Comparison of ENCODE assay signal across 15 mouse cellular contexts in the genomic region with DNA sequence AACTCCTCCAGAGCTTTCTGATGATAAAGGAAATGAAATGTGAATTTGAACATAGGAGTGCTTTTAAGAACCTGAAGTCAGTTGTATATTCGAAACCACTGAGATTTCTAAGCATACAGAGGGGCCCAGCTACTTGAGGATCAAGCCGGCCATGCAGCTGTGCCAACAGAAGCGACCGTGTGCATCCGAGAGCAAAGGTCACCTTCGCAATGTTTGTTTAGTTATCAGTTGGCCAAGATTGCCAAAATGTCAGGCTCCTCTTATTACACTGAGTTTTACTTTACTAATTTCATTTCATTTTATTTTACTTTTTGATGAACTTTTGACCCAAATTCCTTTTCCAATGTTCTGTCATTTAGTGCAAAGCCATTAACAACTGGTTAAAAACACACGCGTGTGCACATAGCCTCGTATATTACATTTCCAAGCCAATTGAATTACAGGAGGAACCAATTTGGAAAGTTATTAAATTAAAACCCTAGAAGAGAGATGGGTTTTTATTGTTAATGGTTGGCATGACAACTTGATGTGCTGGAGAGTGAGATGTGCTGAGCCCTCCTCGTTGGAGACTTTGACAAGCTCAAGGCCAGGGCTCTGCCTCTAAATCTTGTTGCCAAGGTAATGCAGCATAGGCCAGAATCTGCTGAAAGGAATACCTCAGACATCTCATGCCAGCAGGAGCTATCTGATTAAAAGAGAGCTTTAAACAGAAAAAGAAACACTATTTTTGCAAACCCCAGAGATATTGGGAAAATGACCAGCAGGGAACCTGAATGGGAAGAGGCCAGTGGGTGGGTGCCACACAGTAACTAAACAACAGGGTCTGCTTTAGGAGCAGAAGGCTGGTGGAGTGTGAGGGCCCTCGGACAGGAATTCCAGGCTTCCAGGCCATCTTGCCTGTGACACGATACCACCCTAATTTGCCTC. TPM values are rescaled to one million over a fixed set of nuclear protein-coding genes. Genes with fewer than 3 reads are reported as not detected.
DNase-seq lines count a peak whose midpoint lies in the region; ATAC-seq lines count a peak whose summit lies in the region.
"Had no signal": no experiment of that assay in that cellular context is flagged by ENCODE, and none has a peak within 500 bp of the region (broad histone marks: within the 10 kb centered on the region; RNA-seq: fewer than 3 reads in every experiment).

No protein-coding gene starts in this region.

- H3K27ac ChIP-seq in kidney, embryonic 15.5 days: peak overlapping the region; percentile 27; the same call in 1 of the 2 replicates
- no peak overlapping the region for H3K27ac ChIP-seq in kidney, embryonic 16.5 days (ENCODE audit: low read length)
- H3K27ac ChIP-seq in intestine, embryonic 16.5 days (ENCODE audit: low read length): peak overlapping the region; percentile 51
- H3K27ac ChIP-seq: limb, embryonic 13.5 days had no signal

- no peaks in the 10 kb centered on the region for H3K9me3 ChIP-seq in kidney, embryonic 15.5 days (replicated peaks)
- H3K9me3 ChIP-seq in kidney, embryonic 16.5 days (ENCODE audit: low read length): no peaks in the 10 kb centered on the region
- H3K9me3 ChIP-seq in intestine, embryonic 16.5 days (ENCODE audit: control insufficient read depth, low read length): no peaks in the 10 kb centered on the region
- H3K9me3 ChIP-seq: limb, embryonic 13.5 days had no signal

- no peaks in the 10 kb centered on the region for H3K36me3 ChIP-seq in kidney, embryonic 15.5 days
- H3K36me3 ChIP-seq in kidney, embryonic 16.5 days (ENCODE audit: insufficient read depth, low read length): no peaks in the 10 kb centered on the region
- H3K36me3 ChIP-seq in intestine, embryonic 16.5 days (ENCODE audit: control insufficient read depth, insufficient read depth, low read length): no peaks in the 10 kb centered on the region
- H3K36me3 ChIP-seq: limb, embryonic 13.5 days had no signal

- no peak overlapping the region for H3K4me2 ChIP-seq in kidney, embryonic 15.5 days
- no peak overlapping the region for H3K4me2 ChIP-seq in kidney, embryonic 16.5 days (replicated peaks; ENCODE audit: low read depth, low read length)
- H3K4me2 ChIP-seq in intestine, embryonic 16.5 days (ENCODE audit: low read depth, low read length): no peak overlapping the region
- H3K4me2 ChIP-seq: limb, embryonic 13.5 days had no signal

- no peak overlapping the region for H3K9ac ChIP-seq in kidney, embryonic 15.5 days
- H3K9ac ChIP-seq in kidney, embryonic 16.5 days (replicated peaks; ENCODE audit: low read length): no peak overlapping the region
- H3K9ac ChIP-seq in intestine, embryonic 16.5 days (ENCODE audit: low read depth, low read length): no peak overlapping the region
- H3K9ac ChIP-seq: limb, embryonic 13.5 days had no signal

- WGBS in kidney, embryonic 15.5 days: 61% methylated on average over 12 of the region's 12 CpGs
- WGBS in kidney, embryonic 16.5 days: 55% methylated on average over 12 of the region's 12 CpGs
- WGBS in intestine, embryonic 16.5 days: 48% methylated on average over 12 of the region's 12 CpGs

- peak; percentile 63 for DNase-seq in embryo, embryonic 10 days (ENCODE audit: low spot score)
- no peak for DNase-seq in embryo, embryonic 11 days
- peak; percentile 83 for DNase-seq in MN1 (ENCODE audit: low spot score)
- no peak for DNase-seq in B cell, adult 2 months
- DNase-seq: cerebellum, adult 18-20 months; kidney, postnatal 4 days; lung, postnatal 4 days; right cerebral cortex, adult 18-20 months had no signal

- H3K27me3 ChIP-seq in kidney, embryonic 15.5 days: no peaks in the 10 kb centered on the region
- no peaks in the 10 kb centered on the region for H3K27me3 ChIP-seq in kidney, embryonic 16.5 days (ENCODE audit: insufficient read depth, low read length)
- no peaks in the 10 kb centered on the region for H3K27me3 ChIP-seq in intestine, embryonic 16.5 days (replicated peaks; ENCODE audit: control insufficient read depth, insufficient read depth, low read length)
- H3K27me3 ChIP-seq: limb, embryonic 13.5 days had no signal

- H3K4me1 ChIP-seq in kidney, embryonic 15.5 days: peaks cover 21% of the 10 kb centered on the region
- peaks cover 20% of the 10 kb centered on the region for H3K4me1 ChIP-seq in kidney, embryonic 16.5 days (ENCODE audit: insufficient read depth, low read length)
- peaks cover 29% of the 10 kb centered on the region for H3K4me1 ChIP-seq in intestine, embryonic 16.5 days (ENCODE audit: control insufficient read depth, insufficient read depth, low read length)

- ATAC-seq in kidney, embryonic 15.5 days (replicated peaks; ENCODE audit: low FRiP score): 0 out of 2 replicates have a peak, but pooled peaks have one; percentile 52
- ATAC-seq in kidney, embryonic 16.5 days (ENCODE audit: low FRiP score, low TSS enrichment): no peak
- ATAC-seq in intestine, embryonic 16.5 days: peak; percentile 57
- ATAC-seq in cerebellum, adult (ENCODE audit: insufficient number of reproducible peaks, low FRiP score, low TSS enrichment): no peak
- ATAC-seq: inflammation-experienced regulatory T-cells, adult 6 months had no signal

- H3K4me3 ChIP-seq in kidney, embryonic 15.5 days (replicated peaks): no peak overlapping the region
- no peak overlapping the region for H3K4me3 ChIP-seq in kidney, embryonic 16.5 days (ENCODE audit: low read length)
- H3K4me3 ChIP-seq in intestine, embryonic 16.5 days (ENCODE audit: low read length): no peak overlapping the region
- H3K4me3 ChIP-seq: erythroblast, embryonic 14.5 days; limb, embryonic 13.5 days had no signal

RNA-seq across cellular contexts. Expression of a gene that starts 38.6 kb away (rescaled TPM):
- 80.1 and 85.6 TPM in 2 replicates for polyA plus RNA-seq in kidney, embryonic 15.5 days (2015; fragmentation: Nextera tagmentation; extraction: Ambion mirVana)
- polyA plus RNA-seq in kidney, embryonic 16.5 days (2015; fragmentation: Nextera tagmentation; extraction: Ambion mirVana): 85.1 and 87.0 TPM in 2 replicates
- polyA plus RNA-seq in intestine, embryonic 16.5 days (2015; fragmentation: Nextera tagmentation; extraction: Ambion mirVana): 120 and 121 TPM in 2 replicates

Comparison
In these comparisons a context has a peak if more than half of its experiments do, and no peak if none do; other contexts are left out.
1. DNase-seq: peak in embryo, embryonic 10 days (single experiment) and MN1 (single experiment); none in embryo, embryonic 11 days (single experiment) and B cell, adult 2 months (0 of 2).
2. ATAC-seq: peak in kidney, embryonic 15.5 days (single experiment) and intestine, embryonic 16.5 days (single experiment); none in kidney, embryonic 16.5 days (single experiment) and cerebellum, adult (single experiment).